Mouse (Mus musculus) spleen, postnatal 4 days (tissue): ENCODE measurements around the gene Ogg1.

Source experiments
- DNase-seq, 2 experiments: peaks; one replicate each; pipeline ENCODE4 v3.0.0; 2022; ENCODE audit warnings: low spot score in 2 of 2

Ogg1 gene

GRCm38 (mm10) chr6:113326533-113327315 lies at the start of gene Ogg1:
Gene Ogg1 (plus strand): TSS chr6:113326972.
- DNase-seq, result peak; percentile 97

- no peak for DNase-seq
Measured at GRCm38 (mm10) chr6:113281676-113282075, 45.1 kb upstream of the Ogg1 start.

GRCm38 (mm10) chr6:113282101-113282802 lies 44.5 kb upstream of the Ogg1 start, which contains the start of gene Cpne9:
Gene Cpne9 (plus strand): TSS chr6:113282307.
- DNase-seq, result no peak

GRCm38 (mm10) chr6:113282969-113283368 lies 43.8 kb upstream of the Ogg1 start:
- DNase-seq, result no peak

- DNase-seq, result no peak
Measured at GRCm38 (mm10) chr6:113283500-113283899, 43.3 kb upstream of the Ogg1 start.

- no peak for DNase-seq
Measured at GRCm38 (mm10) chr6:113284931-113285330, 41.8 kb upstream of the Ogg1 start.

GRCm38 (mm10) chr6:113286316-113286715 lies 40.5 kb upstream of the Ogg1 start:
- no peak for DNase-seq

GRCm38 (mm10) chr6:113287236-113287635 lies 39.5 kb upstream of the Ogg1 start:
- DNase-seq, result no peak

- no peak for DNase-seq
Measured at GRCm38 (mm10) chr6:113289346-113289745, 37.4 kb upstream of the Ogg1 start.

GRCm38 (mm10) chr6:113290346-113290745 lies 36.4 kb upstream of the Ogg1 start:
- no peak for DNase-seq

- no peak for DNase-seq
Measured at GRCm38 (mm10) chr6:113292938-113293337, 33.8 kb upstream of the Ogg1 start.

GRCm38 (mm10) chr6:113296046-113296445 lies 30.7 kb upstream of the Ogg1 start:
- DNase-seq, result no peak

- DNase-seq, result no peak
Measured at GRCm38 (mm10) chr6:113296639-113297038, 30.1 kb upstream of the Ogg1 start.

- DNase-seq, result no peak
Measured at GRCm38 (mm10) chr6:113301350-113301749, 25.4 kb upstream of the Ogg1 start.

- no peak for DNase-seq
Measured at GRCm38 (mm10) chr6:113302258-113302657, 24.5 kb upstream of the Ogg1 start.

GRCm38 (mm10) chr6:113306322-113306985 lies 20.3 kb upstream of the Ogg1 start:
- peak; percentile 99 for DNase-seq

- DNase-seq, result no peak
Measured at GRCm38 (mm10) chr6:113306986-113307349, 19.8 kb upstream of the Ogg1 start, which contains the start of gene Brpf1. Gene Brpf1 (plus strand): TSS chr6:113307137.

GRCm38 (mm10) chr6:113307481-113308121 lies 19.2 kb upstream of the Ogg1 start:
- peak in 1 of 2 experiments; percentile 54 for DNase-seq

GRCm38 (mm10) chr6:113308141-113308540 lies 18.6 kb upstream of the Ogg1 start:
- peak in 1 of 2 experiments; percentile 35 for DNase-seq

- DNase-seq, result no peak
Measured at GRCm38 (mm10) chr6:113315972-113316371, 10.8 kb upstream of the Ogg1 start.

GRCm38 (mm10) chr6:113329396-113329795 lies 2.6 kb downstream of the Ogg1 start:
- DNase-seq, result no peak

- peak in 1 of 2 experiments; percentile 42 for DNase-seq
Measured at GRCm38 (mm10) chr6:113330547-113330946, 3.8 kb downstream of the Ogg1 start.
